Mouse (Mus musculus): Measurements from ENCODE around the gene Prkn. TPM values are rescaled to one million over a fixed set of nuclear protein-coding genes. Genes with fewer than 3 reads are reported as not detected.

Gene Prkn
- total and polyA plus RNA-seq, 2 experiments from 2014 or later: 9.0 to 9.4 TPM

DNA sequence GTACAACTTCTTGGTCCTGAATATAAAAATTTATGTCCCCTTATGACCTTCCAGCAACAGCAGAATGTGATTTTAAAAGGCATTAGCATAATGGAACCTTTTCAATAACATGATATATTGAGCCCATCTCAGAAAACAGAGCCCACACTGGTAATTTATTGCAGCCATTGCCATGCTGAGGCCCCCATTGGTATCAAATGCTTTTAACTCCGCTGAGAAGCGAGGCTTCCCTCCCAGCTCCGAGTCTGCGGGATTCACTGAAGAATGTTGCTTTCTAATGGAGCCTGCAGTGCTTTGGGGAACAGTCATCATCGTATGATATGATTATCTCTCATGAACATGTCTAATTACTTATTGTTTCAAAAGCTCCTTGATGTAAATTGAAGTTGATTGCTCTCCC is 421.5 kb downstream of the Prkn start:
- Histone ChIP-seq H3K27ac (ENCODE audit: low read depth, low read length) (no peak overlapping the region), H3K4me3 (ENCODE audit: low read depth, low read length) (no peak overlapping the region), H3K9ac (replicated peaks; ENCODE audit: low read length, poor library complexity, severe bottlenecking) (no peak overlapping the region), H3K36me3 (ENCODE audit: insufficient read depth, low read length) (no peaks in the 10 kb centered on the region), H3K4me2 (ENCODE audit: low read depth, low read length, poor library complexity, severe bottlenecking) (no peak overlapping the region), H3K9me3 (ENCODE audit: low read length) (no peaks in the 10 kb centered on the region), H3K27me3 (ENCODE audit: insufficient read depth, low read length) (no peaks in the 10 kb centered on the region), H3K4me1 (ENCODE audit: insufficient read depth, low read length) (0 out of 2 replicates have a peak, but pooled peaks cover 2% of the 10 kb centered on the region)
- peak; percentile 6 for DNase-seq (ENCODE audit: low spot score)
- no peak for TF ChIP-seq CTCF (IDR thresholded peaks at IDR 0.05)
- ATAC-seq (ENCODE audit: low FRiP score): no peak
- WGBS: 75% methylated on average over 5 of the region's 5 CpGs

DNA sequence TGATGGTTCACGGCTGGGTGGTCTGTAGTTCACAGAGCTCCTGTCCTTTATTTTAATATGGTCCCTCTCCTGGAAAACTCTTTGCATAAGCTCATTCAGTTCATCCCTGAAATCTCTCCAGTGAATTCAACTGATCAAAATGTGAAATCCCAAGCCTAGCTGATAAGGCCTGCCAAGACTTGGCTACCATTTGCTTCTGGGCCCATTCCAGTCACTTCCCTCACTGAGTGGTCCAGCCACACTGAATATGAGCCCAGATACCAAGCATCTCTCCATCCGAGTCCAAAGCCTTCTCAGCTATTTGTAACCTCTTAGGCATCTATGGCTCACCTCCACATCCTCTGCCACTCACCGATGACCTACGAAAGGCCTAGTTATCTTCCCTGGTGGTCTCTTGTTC is 427.8 kb downstream of the Prkn start:
- Histone ChIP-seq H3K4me3 (ENCODE audit: low read depth, low read length) (no peak overlapping the region), H3K27ac (ENCODE audit: low read depth, low read length) (no peak overlapping the region), H3K4me2 (ENCODE audit: low read depth, low read length, poor library complexity, severe bottlenecking) (no peak overlapping the region), H3K27me3 (ENCODE audit: insufficient read depth, low read length) (no peaks in the 10 kb centered on the region), H3K9ac (replicated peaks; ENCODE audit: low read length, poor library complexity, severe bottlenecking) (no peak overlapping the region), H3K4me1 (ENCODE audit: insufficient read depth, low read length) (0 out of 2 replicates have a peak, but pooled peaks cover 2% of the 10 kb centered on the region), H3K36me3 (ENCODE audit: insufficient read depth, low read length) (no peaks in the 10 kb centered on the region), H3K9me3 (ENCODE audit: low read length) (no peaks in the 10 kb centered on the region)
- TF ChIP-seq CTCF (IDR thresholded peaks at IDR 0.05): no peak
- ATAC-seq (ENCODE audit: low FRiP score) (no peak), DNase-seq (ENCODE audit: low spot score) (no peak)
- 96% methylated on average over 4 of the region's 4 CpGs for WGBS

DNA sequence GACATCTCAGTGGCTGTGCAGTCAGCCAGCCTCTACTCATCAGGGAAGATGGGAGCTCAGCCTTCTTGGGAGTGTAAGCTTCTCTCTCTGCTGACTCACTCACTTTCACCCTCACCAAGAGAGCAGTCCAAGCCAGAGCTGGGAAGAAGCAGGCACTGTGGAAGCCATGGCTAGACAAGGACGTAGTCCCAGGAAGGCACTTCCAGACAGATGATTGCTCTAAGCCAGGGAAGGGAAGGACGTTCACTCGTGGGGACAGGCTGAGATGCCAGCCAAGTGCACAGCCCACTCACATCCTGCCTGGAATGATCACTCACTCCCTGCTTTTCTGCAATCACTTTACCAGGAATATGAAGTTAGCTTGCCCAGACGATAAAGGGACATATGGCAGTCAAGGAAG is 430.0 kb downstream of the Prkn start:
- Histone ChIP-seq H3K4me3 (ENCODE audit: low read depth, low read length) (no peak overlapping the region), H3K27me3 (ENCODE audit: insufficient read depth, low read length) (no peaks in the 10 kb centered on the region), H3K4me2 (ENCODE audit: low read depth, low read length, poor library complexity, severe bottlenecking) (no peak overlapping the region), H3K4me1 (ENCODE audit: insufficient read depth, low read length) (0 out of 2 replicates have a peak, but pooled peaks cover 2% of the 10 kb centered on the region), H3K27ac (ENCODE audit: low read depth, low read length) (no peak overlapping the region), H3K9ac (replicated peaks; ENCODE audit: low read length, poor library complexity, severe bottlenecking) (no peak overlapping the region), H3K9me3 (ENCODE audit: low read length) (no peaks in the 10 kb centered on the region), H3K36me3 (ENCODE audit: insufficient read depth, low read length) (no peaks in the 10 kb centered on the region)
- 91% methylated on average over 4 of the region's 4 CpGs for whole genome bisulfite sequencing
- ATAC-seq (ENCODE audit: low FRiP score): no peak
- no peak for DNase-seq (ENCODE audit: low spot score)
- TF ChIP-seq CTCF (IDR thresholded peaks at IDR 0.05): no peak

DNA sequence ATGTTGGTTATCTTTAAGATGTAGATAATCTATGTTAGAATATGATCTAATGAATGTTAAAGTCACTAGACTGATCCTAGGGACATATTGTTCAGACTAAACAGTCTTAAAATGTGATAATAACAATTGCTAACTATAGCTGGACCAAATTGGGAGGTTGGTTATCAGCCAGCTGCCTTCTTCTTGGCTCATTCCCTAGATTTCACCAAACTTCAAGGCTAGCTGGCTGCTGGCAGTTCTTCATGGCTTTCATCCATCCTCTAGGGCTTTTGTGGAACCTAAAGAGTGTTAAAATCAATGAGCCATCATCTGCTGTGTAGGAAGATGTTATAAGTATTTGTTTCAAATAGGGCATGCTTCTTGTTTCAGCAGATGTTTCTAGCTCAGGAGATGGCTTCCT is 431.7 kb downstream of the Prkn start:
- no peaks in the 10 kb centered on the region for H3K4me1 ChIP-seq (ENCODE audit: insufficient read depth, low read length)
- peak; percentile 6 for DNase-seq (ENCODE audit: low spot score)
- H3K9ac ChIP-seq (replicated peaks; ENCODE audit: low read length, poor library complexity, severe bottlenecking): no peak overlapping the region

DNA sequence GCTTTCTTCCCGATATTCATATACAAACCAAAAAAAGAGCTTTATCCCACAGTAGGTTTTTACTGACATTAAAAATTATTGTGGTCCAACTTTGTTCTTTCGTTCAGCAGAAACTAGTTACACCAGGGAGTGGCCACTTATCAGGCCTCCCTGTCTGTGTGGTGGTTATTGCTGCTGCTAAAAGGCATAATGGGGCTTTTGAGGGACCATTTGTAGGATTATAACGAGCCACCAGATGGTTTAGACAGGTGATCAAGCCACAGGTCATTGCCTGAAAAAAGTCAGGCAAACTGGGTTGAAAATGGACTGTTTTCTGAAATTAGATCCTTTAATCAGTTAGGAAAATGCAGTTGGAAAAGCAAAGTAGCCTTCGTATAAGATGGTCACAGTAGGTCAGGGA is 444.1 kb downstream of the Prkn start:
- TF ChIP-seq CTCF (IDR thresholded peaks at IDR 0.05): no peak

More for the DNA sequence above, 431.7 kb downstream of the Prkn start:
- no peak for ATAC-seq (ENCODE audit: low FRiP score)
- H3K27me3 ChIP-seq (ENCODE audit: insufficient read depth, low read length): no peaks in the 10 kb centered on the region
- H3K36me3 ChIP-seq (ENCODE audit: insufficient read depth, low read length): no peaks in the 10 kb centered on the region
- no peak overlapping the region for H3K4me2 ChIP-seq (ENCODE audit: low read depth, low read length, poor library complexity, severe bottlenecking)
- no peak overlapping the region for H3K27ac ChIP-seq (ENCODE audit: low read depth, low read length)
- TF ChIP-seq CTCF (IDR thresholded peaks at IDR 0.05): no peak
- no peaks in the 10 kb centered on the region for H3K9me3 ChIP-seq (ENCODE audit: low read length)
- no peak overlapping the region for H3K4me3 ChIP-seq (ENCODE audit: low read depth, low read length)

DNA sequence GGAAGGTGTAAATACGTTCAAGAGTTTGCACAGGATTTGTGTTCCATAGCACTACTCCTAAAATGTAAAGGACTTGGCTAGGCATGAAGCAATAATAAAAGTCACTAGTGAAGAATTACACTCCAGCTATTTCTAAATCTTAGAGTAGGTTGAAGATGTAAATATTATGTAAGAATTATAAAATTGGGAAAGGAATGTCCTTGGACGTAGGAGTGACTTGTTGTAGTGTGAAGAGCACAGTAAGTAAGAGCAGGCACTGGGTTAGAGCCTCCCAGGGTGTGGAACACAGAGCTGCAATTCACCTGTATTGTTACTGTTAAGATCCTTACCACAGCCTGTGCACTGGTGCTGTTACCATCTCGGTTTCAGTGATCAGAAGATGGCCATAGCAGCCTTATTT is 450.0 kb downstream of the Prkn start:
- no peak overlapping the region for H3K27ac ChIP-seq (ENCODE audit: low read depth, low read length)
- ATAC-seq (ENCODE audit: low FRiP score): no peak
- WGBS: 78% methylated on average over 3 of the region's 3 CpGs

More for the DNA sequence above, 444.1 kb downstream of the Prkn start:
- no peak overlapping the region for H3K27ac ChIP-seq (ENCODE audit: low read depth, low read length)
- H3K4me2 ChIP-seq (ENCODE audit: low read depth, low read length, poor library complexity, severe bottlenecking): no peak overlapping the region
- DNase-seq (ENCODE audit: low spot score) (no peak), ATAC-seq (ENCODE audit: low FRiP score) (no peak)
- WGBS: 77% methylated on average over 4 of the region's 4 CpGs
- H3K4me3 ChIP-seq (ENCODE audit: low read depth, low read length): no peak overlapping the region
- no peaks in the 10 kb centered on the region for H3K9me3 ChIP-seq (ENCODE audit: low read length)
- no peaks in the 10 kb centered on the region for H3K36me3 ChIP-seq (ENCODE audit: insufficient read depth, low read length)
- no peaks in the 10 kb centered on the region for H3K27me3 ChIP-seq (ENCODE audit: insufficient read depth, low read length)
- no peaks in the 10 kb centered on the region for H3K4me1 ChIP-seq (ENCODE audit: insufficient read depth, low read length)
- no peak overlapping the region for H3K9ac ChIP-seq (replicated peaks; ENCODE audit: low read length, poor library complexity, severe bottlenecking)

More for the DNA sequence above, 450.0 kb downstream of the Prkn start:
- no peaks in the 10 kb centered on the region for H3K27me3 ChIP-seq (ENCODE audit: insufficient read depth, low read length)
- H3K9me3 ChIP-seq (ENCODE audit: low read length): no peaks in the 10 kb centered on the region
- no peak overlapping the region for H3K4me3 ChIP-seq (ENCODE audit: low read depth, low read length)
- no peak overlapping the region for H3K9ac ChIP-seq (replicated peaks; ENCODE audit: low read length, poor library complexity, severe bottlenecking)
- no peak for DNase-seq (ENCODE audit: low spot score)
- no peaks in the 10 kb centered on the region for H3K36me3 ChIP-seq (ENCODE audit: insufficient read depth, low read length)
- TF ChIP-seq CTCF (IDR thresholded peaks at IDR 0.05): no peak
- H3K4me1 ChIP-seq (ENCODE audit: insufficient read depth, low read length): no peaks in the 10 kb centered on the region
- no peak overlapping the region for H3K4me2 ChIP-seq (ENCODE audit: low read depth, low read length, poor library complexity, severe bottlenecking)
